Mouse (Mus musculus) brain, embryonic 14.5 days (tissue): ENCODE data around the gene Rfxank. TPM values are rescaled to one million over a fixed set of nuclear protein-coding genes. Genes with fewer than 3 reads are reported as not detected.
A peak's percentile ranks its signal among the peaks of the same experiment; 100 is the strongest.

Source experiments
- DNase-seq: peaks from one replicate; pipeline ENCODE4 v3.0.0-alpha.2; 2011; ENCODE audit warnings: low read depth
- CTCF ChIP-seq: fragments of 200-500 bp; IDR thresholded peaks from 2 replicates; pipeline ENCODE4 v1.5.1; 2012; ENCODE audit warnings: inconsistent platforms, mild to moderate bottlenecking, moderate library complexity, borderline replicate concordance; ENCODE audit not compliant: insufficient read depth, insufficient read length; ENCODE audit errors: extremely low read depth
- POLR2A ChIP-seq: fragments of 200-500 bp; IDR thresholded peaks from 2 replicates; pipeline ENCODE4 v1.6.1; 2012; ENCODE audit warnings: mild to moderate bottlenecking, inconsistent platforms, borderline replicate concordance; ENCODE audit not compliant: poor library complexity, insufficient read depth, insufficient read length, severe bottlenecking; ENCODE audit errors: extremely low read depth
- polyA plus RNA-seq: library from polyadenylated mRNA; depleted of rRNA; stranded (reverse); fragments of >200 nt; gene quantifications from 2 replicates; pipeline ENCODE4 v1.2.3, GENCODE M21; 2012

The Rfxank gene
- polyA plus RNA-seq, 1 experiment: 20.0 TPM

GRCm38 (mm10) chr8:70166504-70167110 is 27.7 kb upstream of the Rfxank start:
- DNase-seq: peak; percentile 72
- no peak for TF ChIP-seq POLR2A
- peak; percentile 96 for TF ChIP-seq CTCF

DNA sequence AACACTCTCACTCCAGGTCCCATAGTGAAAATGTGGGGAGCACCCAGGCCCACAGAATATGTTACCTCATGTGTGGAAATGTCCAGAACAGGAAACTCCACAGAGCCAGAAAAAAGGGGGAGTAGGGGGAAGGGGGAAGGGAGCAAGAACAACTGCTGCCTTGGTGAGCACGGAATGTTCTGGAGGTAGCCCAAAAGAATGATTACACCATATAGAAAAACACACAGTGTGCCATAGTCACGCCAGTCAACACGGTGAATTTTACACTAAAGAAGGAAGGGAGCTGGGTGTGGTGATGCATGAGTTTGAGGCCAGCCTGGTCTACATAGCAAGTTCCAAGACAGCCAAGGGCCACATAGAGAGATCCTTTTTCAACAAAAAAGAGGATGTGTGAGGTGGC is 24.4 kb upstream of the Rfxank start:
- TF ChIP-seq CTCF (no peak), POLR2A (no peak)
- DNase-seq: no peak

DNA sequence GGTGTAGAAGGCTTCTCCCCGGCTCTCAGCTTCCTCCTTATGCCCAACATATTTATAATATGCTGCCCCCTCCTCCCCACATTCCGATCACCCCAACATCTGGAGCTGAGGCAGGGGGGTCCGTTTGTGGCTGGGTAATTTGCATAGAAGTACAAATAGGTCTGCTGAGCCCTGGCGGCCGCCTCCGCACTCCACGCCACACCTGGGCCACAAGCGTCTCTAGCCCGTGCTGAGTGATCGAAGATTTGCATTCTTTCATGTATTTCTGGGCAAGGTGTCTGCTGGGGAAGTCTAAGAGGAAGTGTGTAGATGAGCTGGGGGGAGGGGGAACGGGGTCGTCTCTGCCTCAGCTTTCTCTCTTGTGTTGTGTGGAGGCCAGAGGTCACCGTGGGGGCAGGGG is 21.1 kb upstream of the Rfxank start:
- no peak for DNase-seq
- TF ChIP-seq POLR2A (no peak), CTCF (no peak)

DNA sequence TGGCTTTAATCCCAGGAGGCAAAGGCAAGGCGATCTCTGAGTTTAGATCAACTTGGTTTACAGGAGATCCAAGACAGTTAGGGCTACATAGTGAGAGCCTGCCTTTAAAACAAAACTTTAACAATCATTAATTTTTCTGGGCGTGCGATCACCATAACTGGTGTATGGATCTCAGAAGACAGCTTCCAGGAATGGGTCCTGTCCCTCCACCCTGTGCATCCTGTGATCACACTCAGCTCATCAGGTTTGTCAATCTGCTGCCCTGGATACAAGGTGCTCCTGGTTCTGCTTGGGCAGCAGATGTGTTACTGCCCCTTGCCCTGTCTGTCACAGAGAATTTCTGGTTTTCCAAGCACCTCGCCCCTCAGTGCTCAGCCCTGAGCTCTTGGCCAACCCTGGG is 20.3 kb upstream of the Rfxank start:
- no peak for DNase-seq
- TF ChIP-seq POLR2A (no peak), CTCF (no peak)

DNA sequence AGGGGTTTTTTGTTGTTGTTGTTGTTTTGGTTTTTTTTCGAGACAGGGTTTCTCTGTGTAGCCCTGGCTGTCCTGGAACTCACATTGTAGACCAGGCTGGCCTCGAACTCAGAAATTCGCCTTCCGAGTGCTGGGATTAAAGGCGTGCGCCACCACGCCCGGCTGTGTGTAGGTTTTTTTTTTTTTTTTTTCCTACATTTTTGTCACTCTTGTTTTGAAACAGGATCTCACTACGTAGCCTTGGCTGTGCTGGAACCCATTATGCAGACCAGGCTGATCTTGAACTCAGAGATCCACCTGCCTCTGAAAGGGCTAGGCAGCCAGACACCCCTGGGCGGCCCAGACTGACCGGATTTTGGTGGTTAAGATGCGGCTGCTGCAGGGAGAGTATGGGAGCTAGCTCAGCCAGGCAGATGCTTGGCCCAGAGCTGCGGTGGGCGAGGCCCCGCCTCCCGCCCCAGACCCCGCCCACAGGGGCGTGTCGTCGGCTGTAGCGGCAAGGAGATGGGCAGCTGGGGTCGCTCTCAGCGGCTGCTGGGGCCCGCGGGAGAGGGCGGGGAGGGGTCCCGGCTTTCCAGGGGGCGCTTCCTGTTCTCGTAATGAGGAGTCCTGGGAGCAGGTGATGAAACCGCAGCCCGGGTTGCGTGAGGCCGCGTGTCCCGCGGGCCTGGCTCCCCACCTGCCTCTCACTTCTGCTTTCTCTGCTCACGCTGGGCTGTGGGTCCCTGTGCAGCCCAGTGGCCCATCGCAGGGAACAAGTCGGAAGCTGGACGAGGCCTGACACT is 19.3 kb upstream of the Rfxank start:
- TF ChIP-seq CTCF: no peak
- no peak for TF ChIP-seq POLR2A
- DNase-seq: peak; percentile 92

- DNase-seq: no peak
- TF ChIP-seq CTCF (no peak), POLR2A (no peak)
Measured at GRCm38 (mm10) chr8:70157240-70157800, 18.4 kb upstream of the Rfxank start.

DNA sequence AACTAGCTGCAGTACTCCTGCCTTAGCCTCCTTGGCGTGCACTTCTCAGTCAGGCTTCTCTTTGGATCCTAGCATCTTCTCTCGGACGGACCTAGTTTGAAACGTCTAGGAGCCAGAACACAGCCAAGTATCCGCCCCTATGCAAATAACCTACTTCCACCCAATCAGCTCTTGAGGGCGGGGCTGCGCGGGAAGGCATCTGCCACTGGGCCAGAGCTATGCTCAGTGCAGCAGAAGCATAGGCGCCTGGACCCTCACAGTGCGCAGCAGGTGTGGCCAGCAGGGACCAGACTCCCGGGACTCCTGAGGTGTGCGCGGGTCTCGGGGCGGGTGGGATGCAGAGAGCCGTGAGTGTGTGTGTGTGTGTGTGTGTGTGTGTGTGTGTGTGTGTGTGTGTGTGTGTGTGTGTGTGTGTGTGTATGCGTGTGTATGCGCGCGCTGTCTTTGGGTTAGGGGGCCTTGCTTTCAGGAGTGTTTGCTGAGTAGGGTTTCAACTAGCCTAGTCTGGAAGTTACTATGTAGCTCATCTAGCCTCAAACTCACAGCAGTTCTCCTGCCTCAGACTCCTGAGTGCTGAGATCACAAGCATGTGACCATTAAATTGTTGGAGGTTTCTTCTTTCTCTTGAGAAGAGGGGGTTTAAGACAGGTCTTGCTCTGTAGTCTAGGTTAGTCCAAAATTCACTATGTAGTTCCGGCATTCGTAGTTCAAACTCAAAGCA is 13.7 kb upstream of the Rfxank start:
- peak; percentile 92 for DNase-seq
- TF ChIP-seq POLR2A: no peak
- TF ChIP-seq CTCF: no peak

DNA sequence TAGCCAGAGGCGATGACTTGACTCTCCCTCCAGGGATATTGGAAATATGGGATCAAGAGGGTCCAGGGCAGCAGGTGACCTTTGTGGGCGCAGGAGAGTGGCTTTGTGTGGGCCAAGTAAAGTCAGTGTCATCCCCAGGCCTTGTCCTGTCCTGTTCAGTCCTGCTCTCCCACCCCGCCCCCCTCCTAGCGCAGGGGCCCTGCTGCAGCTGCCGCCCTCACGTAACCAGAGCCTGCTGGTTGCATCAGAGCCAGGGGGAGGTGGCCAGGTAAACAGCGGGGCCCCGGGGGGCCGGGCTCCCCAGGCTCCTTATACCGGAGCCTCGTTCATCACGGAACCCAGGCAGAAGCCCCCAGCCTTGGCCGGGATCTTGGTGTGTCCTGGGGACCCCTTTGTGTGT is 11.2 kb upstream of the Rfxank start:
- TF ChIP-seq CTCF: no peak
- TF ChIP-seq POLR2A: no peak
- DNase-seq: no peak

GRCm38 (mm10) chr8:70147678-70148607 is 9.0 kb upstream of the Rfxank start:
- no peak for TF ChIP-seq CTCF
- no peak for TF ChIP-seq POLR2A
- no peak for DNase-seq

DNA sequence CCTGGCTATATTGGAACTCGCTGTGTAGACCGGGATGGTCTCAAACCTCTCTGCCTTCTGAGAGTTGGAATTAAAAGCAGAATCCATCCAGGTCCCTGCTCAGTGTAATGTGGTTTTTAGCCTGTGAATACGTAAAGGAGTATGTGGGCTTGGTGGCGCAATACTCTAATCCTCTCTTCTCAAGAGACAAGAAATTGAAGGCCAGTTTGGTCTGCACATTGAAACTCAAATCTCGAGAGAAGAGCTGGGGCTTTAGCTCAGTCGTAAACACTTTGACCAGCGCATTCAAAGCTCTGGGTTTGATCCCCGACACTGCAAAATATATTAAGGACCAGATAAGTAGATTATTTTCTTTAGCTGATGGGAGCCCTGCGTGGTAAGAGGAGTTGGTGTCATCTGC is 1.0 kb upstream of the Rfxank start:
- no peak for DNase-seq
- TF ChIP-seq POLR2A (no peak), CTCF (no peak)
